Mouse (Mus musculus) limb, embryonic 15.5 days (tissue): ENCODE results near the gene Nlrp10. TPM values are rescaled to one million over a fixed set of nuclear protein-coding genes. Genes with fewer than 3 reads are reported as not detected.

Source experiments
- ATAC-seq: fragments of 200-750 bp; cut with Nextera tagmentation; 2 replicates; pipeline ENCODE4 v1.8.0; 2017; ENCODE audit warnings: low read depth, moderate TSS enrichment; ENCODE audit not compliant: insufficient number of reproducible peaks, low FRiP score, low TSS enrichment
- H3K27ac ChIP-seq: fragments of 300-500 bp; sonication (generic); 2 replicates; pipeline ENCODE4 v1.5.1; 2015; ENCODE audit warnings: moderate library complexity, mild to moderate bottlenecking, inconsistent platforms
- H3K27me3 ChIP-seq: fragments of 300-500 bp; sonication (generic); 2 replicates; pipeline ENCODE4 v1.6.1; 2015; ENCODE audit warnings: inconsistent platforms
- H3K36me3 ChIP-seq: fragments of 300-500 bp; sonication (generic); 2 replicates; pipeline ENCODE4 v1.6.1; 2015; ENCODE audit warnings: inconsistent platforms
- H3K4me1 ChIP-seq: fragments of 300-500 bp; sonication (generic); 2 replicates; pipeline ENCODE4 v1.6.1; 2015; ENCODE audit warnings: inconsistent platforms
- H3K4me2 ChIP-seq: fragments of 300-500 bp; sonication (generic); 2 replicates; pipeline ENCODE4 v1.6.1; 2015; ENCODE audit warnings: mild to moderate bottlenecking, inconsistent platforms
- H3K4me3 ChIP-seq: fragments of 300-500 bp; sonication (generic); 2 replicates; pipeline ENCODE4 v1.5.1; 2015; ENCODE audit warnings: mild to moderate bottlenecking, inconsistent platforms
- H3K9ac ChIP-seq: fragments of 300-500 bp; sonication (generic); 2 replicates; pipeline ENCODE4 v1.6.1; 2015; ENCODE audit warnings: inconsistent platforms
- H3K9me3 ChIP-seq: fragments of 300-500 bp; sonication (generic); 2 replicates; pipeline ENCODE4 v1.6.1; 2016; ENCODE audit warnings: inconsistent platforms
- WGBS: fragments of 180-500 bp; shearing (Covaris S2); methylation state at CpG from one replicate; pipeline ENCODE4 v1.1.7; 2015; 5-methylcytosine and 5-hydroxymethylcytosine counted together
- polyA plus RNA-seq: library from polyadenylated mRNA; unstranded; fragments of >200 nt; fragmentation: Nextera tagmentation; extraction: Ambion mirVana; gene quantifications from 2 replicates; pipeline ENCODE4 v1.2.1, GENCODE M21; 2015

Gene Nlrp10
- polyA plus RNA-seq, 1 experiment from 2014 or later: 1.5 TPM

DNA sequence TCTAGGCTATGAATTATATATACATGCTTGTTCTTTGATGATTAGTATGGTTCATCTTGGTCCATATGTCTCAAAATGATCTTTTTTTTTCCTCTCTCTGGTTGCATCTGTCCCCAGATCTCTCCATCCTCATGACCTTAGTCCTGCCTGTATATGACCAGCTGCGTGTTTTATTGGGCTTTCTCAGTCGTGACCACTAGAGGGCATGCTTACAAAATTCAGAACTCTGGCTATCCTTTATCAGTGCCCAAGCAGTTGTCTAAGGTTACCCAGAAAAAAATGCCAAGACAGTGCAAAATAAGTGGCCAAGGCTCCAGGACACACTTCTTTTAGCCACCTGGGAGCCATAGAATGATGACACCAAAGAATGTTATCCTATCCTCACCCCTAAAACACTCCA, 14.0 kb upstream of the Nlrp10 start:
- H3K9ac ChIP-seq: no peak overlapping the region
- H3K27ac ChIP-seq: no peak overlapping the region
- H3K4me2 ChIP-seq: no peak overlapping the region
- no peak overlapping the region for H3K4me3 ChIP-seq
- peaks cover 5% of the 10 kb centered on the region for H3K27me3 ChIP-seq
- H3K9me3 ChIP-seq: no peaks in the 10 kb centered on the region
- no peaks in the 10 kb centered on the region for H3K4me1 ChIP-seq
- WGBS: 6% methylated on average over 2 of the region's 2 CpGs
- peaks cover 55% of the 10 kb centered on the region for H3K36me3 ChIP-seq
- no peak for ATAC-seq

- Histone ChIP-seq H3K4me2 (no peak overlapping the region), H3K4me3 (no peak overlapping the region), H3K4me1 (peaks cover 3% of the 10 kb centered on the region; the same call in 1 of the 2 replicates), H3K27ac (no peak overlapping the region), H3K27me3 (no peaks in the 10 kb centered on the region), H3K9ac (no peak overlapping the region), H3K9me3 (no peaks in the 10 kb centered on the region), H3K36me3 (peaks cover 74% of the 10 kb centered on the region)
- 83% methylated on average over 9 of the region's 9 CpGs for WGBS
- ATAC-seq: no peak
These were observed 11.5 kb upstream of the Nlrp10 start for GRCm38 (mm10) chr7:108941466-108941865.

DNA sequence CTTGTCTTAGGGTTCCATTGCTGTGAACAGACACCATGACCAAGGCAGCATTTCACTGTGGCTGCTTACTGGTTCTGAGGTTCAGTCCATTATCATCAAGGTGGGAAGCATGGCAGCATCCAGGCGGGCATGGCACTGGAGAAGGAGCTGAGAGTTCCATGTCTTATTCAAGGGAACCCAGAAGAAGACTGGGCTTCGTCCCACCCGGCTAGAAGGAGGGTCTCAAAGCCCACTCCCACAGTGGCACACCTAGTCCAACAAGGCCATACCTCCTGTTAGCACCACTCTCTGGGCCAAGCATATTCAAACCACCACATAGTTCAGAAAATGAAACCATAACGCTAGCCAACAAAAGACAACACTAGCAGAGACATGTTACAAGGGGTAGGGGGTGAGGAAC, 6.6 kb upstream of the Nlrp10 start:
- 93% methylated on average over 4 of the region's 4 CpGs for WGBS
- Histone ChIP-seq H3K9ac (no peak overlapping the region), H3K27ac (no peak overlapping the region), H3K4me3 (no peak overlapping the region), H3K4me2 (no peak overlapping the region), H3K4me1 (peaks cover 17% of the 10 kb centered on the region), H3K27me3 (no peaks in the 10 kb centered on the region), H3K36me3 (peaks cover 47% of the 10 kb centered on the region), H3K9me3 (no peaks in the 10 kb centered on the region)
- no peak for ATAC-seq

DNA sequence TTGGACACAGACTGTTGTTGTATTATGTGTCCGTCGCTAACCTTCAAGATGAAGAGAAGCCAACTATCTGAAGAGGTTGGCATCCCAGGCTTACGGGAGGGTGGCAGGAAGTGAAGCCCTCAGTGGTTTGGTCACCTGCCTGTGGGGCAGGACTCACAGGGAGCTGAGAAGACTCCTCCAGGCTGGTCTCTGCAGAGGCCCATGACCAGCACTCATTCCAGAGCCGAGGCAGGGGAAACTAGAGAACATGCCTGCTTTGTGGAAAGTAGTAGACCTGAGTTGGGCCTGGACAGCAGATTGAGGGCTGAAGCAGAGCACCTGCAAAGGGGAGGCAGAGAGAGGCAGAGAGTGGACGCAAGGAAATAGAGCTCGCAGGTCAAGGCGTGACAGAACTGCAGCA, 5.4 kb upstream of the Nlrp10 start:
- no peak for ATAC-seq
- peak overlapping the region; percentile 96 for H3K4me3 ChIP-seq
- H3K4me2 ChIP-seq: peak overlapping the region; percentile 74

DNA sequence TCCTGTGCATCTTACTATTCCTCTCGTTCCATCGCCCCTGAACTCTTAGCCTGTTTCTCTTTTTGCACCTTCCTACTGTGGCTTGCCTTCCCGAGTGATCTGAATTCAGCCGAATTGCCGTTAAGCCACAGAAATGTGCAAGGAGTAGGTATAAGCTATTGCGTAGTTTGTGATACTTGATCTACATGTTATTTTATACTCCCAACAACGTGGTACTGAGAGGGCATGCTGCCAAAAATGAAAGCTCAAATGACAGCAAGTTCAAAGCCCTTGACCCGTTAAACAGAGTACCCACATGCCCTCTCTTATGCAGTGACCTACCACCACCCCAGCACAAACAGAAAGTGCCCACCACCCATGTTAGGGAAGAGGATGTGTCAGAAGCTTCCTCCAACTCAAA, 4.9 kb upstream of the Nlrp10 start:
- peaks cover 30% of the 10 kb centered on the region for H3K36me3 ChIP-seq
- peak overlapping the region; percentile 82; the same call in 1 of the 2 replicates for H3K27ac ChIP-seq
- no peaks in the 10 kb centered on the region for H3K27me3 ChIP-seq
- no peak for ATAC-seq
- peak overlapping the region; percentile 74 for H3K4me2 ChIP-seq
- 1% methylated on average over 8 of the region's 8 CpGs for WGBS
- peak overlapping the region; percentile 96 for H3K4me3 ChIP-seq
- peak overlapping the region; percentile 97 for H3K9ac ChIP-seq
- H3K4me1 ChIP-seq: peaks cover 17% of the 10 kb centered on the region
- H3K9me3 ChIP-seq: no peaks in the 10 kb centered on the region

More for the DNA sequence above, 5.4 kb upstream of the Nlrp10 start:
- Histone ChIP-seq H3K9me3 (no peaks in the 10 kb centered on the region), H3K27me3 (no peaks in the 10 kb centered on the region), H3K4me1 (peaks cover 17% of the 10 kb centered on the region), H3K9ac (no peak overlapping the region), H3K27ac (no peak overlapping the region), H3K36me3 (peaks cover 35% of the 10 kb centered on the region)
- WGBS: 85% methylated on average over 7 of the region's 7 CpGs

GRCm38 (mm10) chr7:108933794-108934731, 4.1 kb upstream of the Nlrp10 start, which contains the start of gene Eif3f:
Gene Eif3f (plus strand): TSS chr7:108934417.
- Histone ChIP-seq H3K9me3 (no peaks in the 10 kb centered on the region), H3K27me3 (no peaks in the 10 kb centered on the region), H3K4me2 (peak within 1 kb of the TSS; percentile 74), H3K27ac (peak within 1 kb of the TSS; percentile 82), H3K4me1 (peaks cover 17% of the 10 kb centered on the region), H3K36me3 (peaks cover 22% of the 10 kb centered on the region), H3K4me3 (peak within 1 kb of the TSS; percentile 96), H3K9ac (peak within 1 kb of the TSS; percentile 97)
- 2% methylated on average over 50 of the region's 50 CpGs for WGBS
- peak; percentile 96 for ATAC-seq

DNA sequence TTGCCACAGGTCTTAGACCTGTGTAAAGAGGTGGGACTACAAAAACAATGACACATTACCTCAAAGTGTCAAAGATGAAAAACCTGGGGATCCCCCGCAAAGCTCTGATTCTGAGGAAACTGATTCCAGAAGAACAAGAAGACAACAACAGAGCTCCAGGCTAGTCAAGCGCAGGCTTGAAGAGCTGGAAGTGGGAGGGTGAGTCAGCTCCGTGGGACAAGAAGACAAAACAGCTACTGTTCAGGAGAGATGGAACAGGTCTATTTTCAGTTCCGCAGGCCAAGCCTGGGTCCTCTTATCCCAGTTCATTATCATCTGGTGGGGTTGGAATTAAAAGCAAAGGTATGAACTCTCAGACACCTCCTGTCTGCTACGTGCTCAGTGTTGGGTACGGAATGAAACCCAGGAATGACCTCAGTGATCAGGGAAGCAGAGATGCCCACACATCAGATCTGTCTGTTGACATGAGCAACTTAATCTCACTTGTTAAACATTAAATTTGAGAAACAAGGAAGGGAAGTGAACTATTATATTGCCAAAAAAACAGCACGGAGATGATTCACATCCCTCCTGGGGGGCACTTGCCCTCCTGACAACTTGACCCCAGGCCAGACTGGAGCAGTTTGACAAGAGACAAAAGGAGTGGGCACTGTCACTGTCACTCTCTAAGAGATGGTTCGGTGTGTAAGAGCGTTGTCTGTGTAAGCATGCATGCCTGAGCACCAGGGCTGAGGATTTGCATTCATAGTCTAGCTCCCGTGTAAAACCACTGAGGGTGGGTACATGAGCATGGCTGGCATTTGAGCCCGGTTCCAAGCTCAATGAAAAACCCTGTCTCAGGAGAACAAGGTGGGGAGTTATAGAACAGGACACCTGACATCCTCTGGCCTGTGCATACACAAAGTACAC, 1.4 kb downstream of the Nlrp10 start:
- no peaks in the 10 kb centered on the region for H3K36me3 ChIP-seq
- H3K9me3 ChIP-seq: no peaks in the 10 kb centered on the region
- H3K9ac ChIP-seq: no peak overlapping the region
- no peaks in the 10 kb centered on the region for H3K4me1 ChIP-seq
- no peaks in the 10 kb centered on the region for H3K27me3 ChIP-seq
- H3K4me3 ChIP-seq: no peak overlapping the region
- no peak overlapping the region for H3K4me2 ChIP-seq
- 76% methylated on average over 11 of the region's 11 CpGs for WGBS
- no peak overlapping the region for H3K27ac ChIP-seq
- ATAC-seq: no peak

GRCm38 (mm10) chr7:108927043-108927442, 2.9 kb downstream of the Nlrp10 start:
- WGBS: 62% methylated on average over 4 of the region's 4 CpGs

GRCm38 (mm10) chr7:108903969-108904368, 26.0 kb downstream of the Nlrp10 start:
- Histone ChIP-seq H3K4me1 (no peaks in the 10 kb centered on the region), H3K9ac (no peak overlapping the region), H3K27ac (no peak overlapping the region), H3K27me3 (no peaks in the 10 kb centered on the region), H3K4me2 (no peak overlapping the region), H3K9me3 (no peaks in the 10 kb centered on the region), H3K36me3 (no peaks in the 10 kb centered on the region), H3K4me3 (no peak overlapping the region)
- WGBS: 69% methylated on average over 2 of the region's 2 CpGs
- no peak for ATAC-seq

More at GRCm38 (mm10) chr7:108927043-108927442, 2.9 kb downstream of the Nlrp10 start:
- H3K27ac ChIP-seq: no peak overlapping the region
- H3K9ac ChIP-seq: no peak overlapping the region
- H3K4me2 ChIP-seq: no peak overlapping the region
- H3K36me3 ChIP-seq: no peaks in the 10 kb centered on the region
- no peaks in the 10 kb centered on the region for H3K27me3 ChIP-seq
- no peaks in the 10 kb centered on the region for H3K4me1 ChIP-seq
- no peaks in the 10 kb centered on the region for H3K9me3 ChIP-seq
- no peak overlapping the region for H3K4me3 ChIP-seq
- ATAC-seq: no peak

DNA sequence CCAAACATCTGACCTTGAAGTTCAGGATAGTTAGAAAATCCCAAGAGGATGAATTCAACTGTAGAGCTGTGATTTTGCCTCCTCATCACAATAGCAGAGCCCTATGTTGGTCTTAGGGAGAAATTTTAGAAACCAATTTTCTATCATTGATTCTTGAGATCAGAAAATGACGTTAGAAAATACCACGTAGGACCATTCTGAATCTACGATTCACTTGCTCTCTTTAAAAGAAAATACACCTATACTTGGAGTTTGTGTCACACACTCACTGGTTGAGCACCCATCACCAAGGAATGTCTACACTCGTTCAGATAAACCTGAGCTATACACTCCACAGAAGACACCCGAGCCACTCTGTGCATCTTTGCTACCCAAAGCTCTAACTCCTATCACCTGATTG, 35.7 kb downstream of the Nlrp10 start, which contains the start of gene Olfr519:
Gene Olfr519, minus strand, starts transcription at position 101 of the 400 bp plus-strand sequence.
- H3K4me2 ChIP-seq: no peak within 1 kb of the TSS
- no peaks in the 10 kb centered on the region for H3K36me3 ChIP-seq
- H3K4me3 ChIP-seq: no peak within 1 kb of the TSS
- H3K9ac ChIP-seq: no peak within 1 kb of the TSS
- no peaks in the 10 kb centered on the region for H3K9me3 ChIP-seq
- no peak for ATAC-seq
- no peaks in the 10 kb centered on the region for H3K4me1 ChIP-seq
- WGBS: 87% methylated on average over 5 of the region's 5 CpGs
- no peaks in the 10 kb centered on the region for H3K27me3 ChIP-seq
- H3K27ac ChIP-seq: no peak within 1 kb of the TSS

DNA sequence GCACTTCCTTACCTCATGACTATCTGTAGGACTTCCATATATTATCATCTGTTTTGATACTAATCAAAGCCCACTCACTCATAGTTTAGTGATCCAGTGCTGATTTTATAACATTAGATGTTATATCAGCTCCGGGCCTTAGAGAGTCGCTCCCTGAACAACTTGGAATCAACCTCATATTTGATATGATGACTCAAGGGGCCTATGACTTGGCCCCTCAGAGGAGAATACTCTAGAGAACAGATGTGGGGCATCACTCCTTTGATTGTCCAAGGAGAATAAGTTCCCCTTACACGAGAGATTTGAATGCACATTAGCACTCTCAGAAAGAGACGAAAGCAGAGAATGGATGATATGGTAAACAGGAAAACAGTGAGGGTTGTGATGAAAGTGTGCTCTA, 45.1 kb downstream of the Nlrp10 start, which contains the start of gene Olfr518:
Gene Olfr518, minus strand, starts transcription at position 101 of the 400 bp plus-strand sequence.
- WGBS: 80% methylated on average over 4 of the region's 4 CpGs
- no peak for ATAC-seq
- no peak within 1 kb of the TSS for H3K4me2 ChIP-seq
- H3K36me3 ChIP-seq: no peaks in the 10 kb centered on the region
- no peaks in the 10 kb centered on the region for H3K4me1 ChIP-seq
- no peak within 1 kb of the TSS for H3K9ac ChIP-seq
- no peaks in the 10 kb centered on the region for H3K27me3 ChIP-seq
- no peaks in the 10 kb centered on the region for H3K9me3 ChIP-seq
- no peak within 1 kb of the TSS for H3K27ac ChIP-seq
- no peak within 1 kb of the TSS for H3K4me3 ChIP-seq
